Comparison of ENCODE assay signal across 15 mouse cellular contexts in genomic region chr4:5328497-5329194, GRCm38 (mm10).
"Had no signal": no experiment of that assay in that cellular context is flagged by ENCODE, and none has a peak within 500 bp of the region (broad histone marks: within the 10 kb centered on the region; RNA-seq: fewer than 3 reads in every experiment).

No protein-coding gene starts in this region.

- H3K27ac ChIP-seq: layer of hippocampus, adult 2 months; limb, embryonic 12.5 days; liver, embryonic 13.5 days; macrophage; midbrain, embryonic 15.5 days; neural tube, embryonic 12.5 days had no signal

- H3K9ac ChIP-seq: limb, embryonic 12.5 days; liver, embryonic 13.5 days; liver, postnatal 0 days; midbrain, embryonic 15.5 days; neural tube, embryonic 12.5 days had no signal

- H3K9me3 ChIP-seq: limb, embryonic 12.5 days; liver, embryonic 13.5 days; megakaryocyte, embryonic 14.5 days; midbrain, embryonic 15.5 days; neural tube, embryonic 12.5 days had no signal

- H3K4me2 ChIP-seq: limb, embryonic 12.5 days; liver, embryonic 13.5 days; midbrain, embryonic 11.5 days; midbrain, embryonic 15.5 days; neural tube, embryonic 12.5 days had no signal

- DNase-seq: kidney, adult 18-20 months; kidney, postnatal 10 days; kidney, postnatal 4 days; liver; liver, embryonic 13.5 days; liver, postnatal 0 days; thymus, adult 2 months; thymus, postnatal 25 days had no signal

- ATAC-seq: liver, postnatal 0 days; midbrain, embryonic 15.5 days had no signal

- H3K36me3 ChIP-seq: limb, embryonic 12.5 days; liver, embryonic 13.5 days; midbrain, embryonic 15.5 days; neural tube, embryonic 12.5 days had no signal

- H3K27me3 ChIP-seq: limb, embryonic 12.5 days; liver, embryonic 13.5 days; megakaryocyte, embryonic 14.5 days; midbrain, embryonic 15.5 days; neural tube, embryonic 12.5 days had no signal

- H3K4me3 ChIP-seq: layer of hippocampus, adult 2 months; limb, embryonic 12.5 days; liver, embryonic 13.5 days; megakaryocyte, embryonic 14.5 days; midbrain, embryonic 15.5 days; neural tube, embryonic 12.5 days had no signal

- H3K4me1 ChIP-seq: limb, embryonic 12.5 days; liver, embryonic 13.5 days; megakaryocyte, embryonic 14.5 days; midbrain, embryonic 15.5 days; neural tube, embryonic 12.5 days had no signal
